Mouse (Mus musculus) thymus, postnatal 36 days (tissue): Measurements from ENCODE around the gene Cdrt4.

Experiments
- DNase-seq, 2 experiments: peaks; one replicate each; pipeline ENCODE4 v3.0.0; 2022; ENCODE audit warnings: mixed read lengths in 2 of 2

Cdrt4 gene

GRCm38 (mm10) chr11:62997039-62997717, 46.2 kb downstream of the Cdrt4 start:
- no peak for DNase-seq

GRCm38 (mm10) chr11:62997718-62998281, 46.8 kb downstream of the Cdrt4 start:
- no peak for DNase-seq

- no peak for DNase-seq
Observed at GRCm38 (mm10) chr11:63000126-63000525, 49.1 kb downstream of the Cdrt4 start.

- DNase-seq = no peak
Observed at GRCm38 (mm10) chr11:63004617-63005016, 53.6 kb downstream of the Cdrt4 start.

GRCm38 (mm10) chr11:63007376-63007775, 56.4 kb downstream of the Cdrt4 start:
- no peak for DNase-seq

- no peak for DNase-seq
Observed at GRCm38 (mm10) chr11:63008004-63008403, 57.0 kb downstream of the Cdrt4 start.

GRCm38 (mm10) chr11:63009761-63010160, 58.8 kb downstream of the Cdrt4 start:
- no peak for DNase-seq

- DNase-seq = no peak
Observed at GRCm38 (mm10) chr11:63017327-63018082, 66.5 kb downstream of the Cdrt4 start.

- DNase-seq = no peak
Observed at GRCm38 (mm10) chr11:63018083-63018622, 67.2 kb downstream of the Cdrt4 start.

GRCm38 (mm10) chr11:63020633-63021032, 69.6 kb downstream of the Cdrt4 start:
- DNase-seq = no peak

- DNase-seq = no peak
Observed at GRCm38 (mm10) chr11:63021141-63021806, 70.3 kb downstream of the Cdrt4 start.

GRCm38 (mm10) chr11:63023461-63023860, 72.5 kb downstream of the Cdrt4 start:
- DNase-seq = no peak

GRCm38 (mm10) chr11:63024136-63024535, 73.1 kb downstream of the Cdrt4 start:
- no peak for DNase-seq

GRCm38 (mm10) chr11:63025476-63025875, 74.5 kb downstream of the Cdrt4 start:
- DNase-seq = no peak

GRCm38 (mm10) chr11:63026651-63027141, 75.7 kb downstream of the Cdrt4 start:
- DNase-seq = no peak

GRCm38 (mm10) chr11:63028131-63028530, 77.1 kb downstream of the Cdrt4 start:
- DNase-seq = no peak

- DNase-seq = no peak
Observed at GRCm38 (mm10) chr11:63029148-63029714, 78.2 kb downstream of the Cdrt4 start.

- DNase-seq = no peak
Observed at GRCm38 (mm10) chr11:63029721-63030120, 78.7 kb downstream of the Cdrt4 start.

GRCm38 (mm10) chr11:63035420-63036211, 84.6 kb downstream of the Cdrt4 start:
- DNase-seq = no peak

- DNase-seq = no peak
Observed at GRCm38 (mm10) chr11:63040002-63040661, 89.1 kb downstream of the Cdrt4 start.
